Mouse (Mus musculus) liver, postnatal 0 days (tissue): ENCODE data around the gene Marc2. TPM values are rescaled to one million over a fixed set of nuclear protein-coding genes. Genes with fewer than 3 reads are reported as not detected.
A peak's percentile ranks its signal among the peaks of the same experiment; 100 is the strongest.

Source experiments
- ATAC-seq: fragments of 200-750 bp; cut with Nextera tagmentation; 2 replicates; pipeline ENCODE4 v1.8.0; 2017; ENCODE audit warnings: mild to moderate bottlenecking, moderate library complexity
- DNase-seq: peaks from one replicate; pipeline ENCODE4 v3.0.0-alpha.2; 2016
- H3K27ac ChIP-seq: fragments of 300-500 bp; sonication (generic); 2 replicates; pipeline ENCODE4 v1.5.1; 2014; ENCODE audit warnings: antibody characterized with exemption, moderate library complexity, mild to moderate bottlenecking, low read depth
- H3K27me3 ChIP-seq: fragments of 300-500 bp; sonication (generic); 2 replicates; pipeline ENCODE4 v1.6.1; 2014; ENCODE audit warnings: low read length, control low read depth, mixed read lengths; ENCODE audit not compliant: insufficient read depth
- H3K36me3 ChIP-seq: fragments of 300-500 bp; sonication (generic); replicated peaks from 2 replicates; pipeline ENCODE4 v1.6.1; 2014; ENCODE audit warnings: mild to moderate bottlenecking, control low read depth, low read length, moderate library complexity, mixed read lengths; ENCODE audit not compliant: insufficient read depth
- H3K4me1 ChIP-seq: fragments of 300-500 bp; sonication (generic); 2 replicates; pipeline ENCODE4 v1.6.1; 2014; ENCODE audit warnings: antibody characterized with exemption, mild to moderate bottlenecking, control low read depth; ENCODE audit not compliant: insufficient read depth
- H3K4me2 ChIP-seq: fragments of 300-500 bp; sonication (generic); 2 replicates; pipeline ENCODE4 v1.6.1; 2014; ENCODE audit warnings: low read depth, mild to moderate bottlenecking, low read length, moderate library complexity, mixed read lengths
- H3K4me3 ChIP-seq: fragments of 300-500 bp; sonication (generic); 2 replicates; pipeline ENCODE4 v1.5.1; 2014; ENCODE audit warnings: low read depth, low read length
- H3K9ac ChIP-seq: fragments of 300-500 bp; sonication (generic); replicated peaks from 2 replicates; pipeline ENCODE4 v1.6.1; 2014; ENCODE audit warnings: mild to moderate bottlenecking, moderate library complexity
- H3K9me3 ChIP-seq: fragments of 300-500 bp; sonication (generic); 2 replicates; pipeline ENCODE4 v1.6.1; 2016; ENCODE audit warnings: mild to moderate bottlenecking, control low read depth, low read length, mixed read lengths
- CTCF ChIP-seq: sonication (generic); IDR thresholded peaks from 2 replicates; pipeline ENCODE4 v1.5.1; 2016; ENCODE audit warnings: antibody characterized with exemption, low read depth
- EP300 ChIP-seq: IDR thresholded peaks from 2 replicates; pipeline ENCODE4 v1.6.1; 2016; ENCODE audit warnings: antibody characterized with exemption, low read depth, mild to moderate bottlenecking
- WGBS: fragments of 180-500 bp; shearing (Covaris S2); extraction: QIAGEN DNeasy Blood & Tissue Kit; methylation state at CpG from one replicate; pipeline ENCODE4 v1.1.7; 2014; ENCODE audit not compliant: insufficient replicate concordance; 5-methylcytosine and 5-hydroxymethylcytosine counted together
- polyA plus RNA-seq: library from polyadenylated mRNA; unstranded; fragments of >200 nt; fragmentation: Nextera tagmentation; extraction: Ambion mirVana; gene quantifications from 2 replicates; pipeline ENCODE4 v1.2.1, GENCODE M21; 2015

Marc2 gene
- polyA plus RNA-seq, 1 experiment from 2014 or later = 608 TPM

- peak overlapping the region; percentile 63 for H3K4me2 ChIP-seq
- WGBS = 39% methylated on average over 7 of the region's 7 CpGs
- H3K27ac ChIP-seq = peak overlapping the region; percentile 98
- no peak overlapping the region for H3K4me3 ChIP-seq
- TF ChIP-seq EP300 (peak; percentile 29; the same call in 1 of the 2 replicates), CTCF (no peak)
- peaks cover 28% of the 10 kb centered on the region for H3K4me1 ChIP-seq
- H3K36me3 ChIP-seq = no peaks in the 10 kb centered on the region
- no peaks in the 10 kb centered on the region for H3K9me3 ChIP-seq
- DNase-seq = peak; percentile 51
- peak; percentile 28 for ATAC-seq
- peak overlapping the region; percentile 53 for H3K9ac ChIP-seq
- no peaks in the 10 kb centered on the region for H3K27me3 ChIP-seq
Measured at GRCm38 (mm10) chr1:184851166-184851565, 4.9 kb upstream of the Marc2 start.

DNA sequence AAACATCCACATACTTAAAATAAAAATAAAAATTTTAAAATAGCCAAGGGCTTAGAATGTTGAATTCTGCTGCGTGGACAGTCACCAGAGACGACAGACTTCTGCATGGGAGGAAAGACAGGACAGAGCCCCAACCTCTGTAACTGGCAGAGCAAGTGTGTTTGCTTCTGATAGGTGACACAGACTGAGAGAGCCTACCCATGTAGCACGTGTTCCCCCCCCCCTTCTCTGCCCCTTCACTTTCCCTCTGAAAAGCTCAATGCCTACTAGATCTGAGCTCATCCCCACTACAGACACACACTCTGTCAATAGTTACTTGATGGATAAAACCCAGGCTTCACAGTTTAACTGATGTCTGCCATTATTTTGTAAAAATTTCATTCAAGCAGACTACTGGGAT is 722 bp upstream of the Marc2 start:
- no peaks in the 10 kb centered on the region for H3K36me3 ChIP-seq
- H3K4me1 ChIP-seq = peaks cover 33% of the 10 kb centered on the region
- DNase-seq (no peak), ATAC-seq (no peak)
- no peaks in the 10 kb centered on the region for H3K27me3 ChIP-seq
- H3K9ac ChIP-seq = peak overlapping the region; percentile 89; the same call in 1 of the 2 replicates
- H3K4me3 ChIP-seq = peak overlapping the region; percentile 82; the same call in 1 of the 2 replicates
- no peaks in the 10 kb centered on the region for H3K9me3 ChIP-seq
- TF ChIP-seq CTCF (no peak), EP300 (peak; percentile 36; the same call in 1 of the 2 replicates)
- H3K27ac ChIP-seq = peak overlapping the region; percentile 93
- WGBS = 31% methylated on average over 3 of the region's 3 CpGs
- H3K4me2 ChIP-seq = peak overlapping the region; percentile 91

DNA sequence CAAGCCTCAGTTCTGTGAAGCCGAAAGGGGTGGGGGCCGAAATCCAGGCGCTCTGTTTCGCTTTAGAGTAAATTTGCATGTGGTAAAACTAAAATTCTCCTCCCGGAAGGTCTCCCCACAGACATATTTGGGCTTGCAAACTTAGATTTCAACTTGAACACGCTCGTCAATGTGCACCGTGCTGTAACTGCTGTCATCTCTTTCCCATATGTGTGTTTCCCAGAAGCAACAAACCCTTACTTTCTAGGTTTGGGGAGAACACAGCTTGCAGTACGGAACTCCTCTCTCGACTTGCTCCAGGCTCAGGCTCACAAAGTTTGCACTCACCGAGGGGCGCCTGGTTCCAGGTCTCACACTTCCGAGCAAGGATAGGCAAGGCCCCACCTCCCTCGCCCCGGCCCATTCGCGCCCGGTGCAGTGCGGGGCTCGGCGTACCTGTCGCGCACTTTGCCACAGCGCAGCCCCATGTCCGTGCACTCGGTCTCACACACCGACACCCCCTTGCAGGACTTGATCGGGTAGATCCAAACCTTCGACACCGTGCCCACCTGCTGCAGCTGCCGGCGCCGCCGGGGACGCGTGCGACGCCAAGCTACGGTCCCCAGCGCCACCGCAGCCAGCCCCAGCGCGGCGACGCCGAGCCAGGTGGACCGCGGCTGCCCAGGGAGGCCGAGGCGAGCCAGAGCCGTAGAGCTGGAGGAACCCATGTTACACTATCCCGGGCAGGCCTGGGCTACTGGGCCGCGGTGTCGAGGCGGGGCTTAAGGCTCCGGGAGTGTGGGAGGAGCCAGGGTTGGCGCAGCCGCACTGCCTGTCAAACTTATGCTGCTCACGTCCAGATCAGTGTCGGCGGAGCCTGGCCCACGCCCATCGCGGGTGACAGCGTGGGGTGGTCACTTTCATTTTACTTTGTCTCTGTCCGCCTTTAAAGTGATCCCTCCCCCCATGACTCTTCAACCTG is 860 bp downstream of the Marc2 start:
- DNase-seq (peak; percentile 95), ATAC-seq (peak; percentile 95)
- Histone ChIP-seq H3K4me2 (peak overlapping the region; percentile 91), H3K9ac (peak overlapping the region; percentile 89), H3K4me3 (peak overlapping the region; percentile 82), H3K36me3 (0 out of 2 replicates have a peak, but pooled peaks cover 5% of the 10 kb centered on the region), H3K9me3 (no peaks in the 10 kb centered on the region), H3K27ac (peak overlapping the region; percentile 93), H3K4me1 (peaks cover 37% of the 10 kb centered on the region), H3K27me3 (no peaks in the 10 kb centered on the region)
- no peak for TF ChIP-seq EP300
- TF ChIP-seq CTCF = no peak
- WGBS = under 1% methylated on average over 67 of the region's 67 CpGs

DNA sequence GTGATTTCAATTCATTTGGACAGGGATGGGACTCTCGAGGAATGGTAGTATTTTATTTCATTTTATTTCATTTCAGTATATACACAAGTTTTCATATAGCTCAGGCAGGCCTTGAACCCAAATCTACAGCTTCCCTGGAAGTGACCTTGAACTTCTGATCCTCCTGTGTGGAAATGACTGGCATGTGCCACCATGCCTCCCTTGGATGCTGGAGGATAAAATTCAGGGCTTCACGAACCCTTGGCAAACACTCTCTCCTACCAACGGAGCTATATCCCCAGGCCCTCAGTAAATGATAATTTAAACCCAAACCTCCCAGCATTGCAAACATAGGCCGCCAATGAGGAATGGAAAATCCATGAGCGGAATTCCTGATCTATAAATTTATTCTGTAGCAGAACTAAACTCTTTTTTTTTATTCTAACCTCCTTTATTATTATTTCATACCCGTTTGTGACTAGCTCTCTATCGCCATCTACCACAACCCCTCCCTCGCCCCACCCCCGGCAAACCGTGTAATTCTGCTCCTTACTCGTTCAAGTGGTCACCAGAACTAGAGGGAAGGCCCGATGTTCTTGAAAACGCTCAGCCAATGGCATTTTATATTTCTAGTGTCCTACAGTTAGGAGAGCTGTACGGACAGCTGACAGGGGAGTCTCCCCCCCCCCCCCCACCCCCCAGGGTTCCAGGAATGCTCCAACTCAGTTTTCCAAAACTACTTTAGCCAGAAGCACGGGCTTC is 1.8 kb downstream of the Marc2 start:
- DNase-seq = peak; percentile 64
- TF ChIP-seq EP300 = no peak
- TF ChIP-seq CTCF = peak; percentile 38
- Histone ChIP-seq H3K27ac (peak overlapping the region; percentile 93), H3K9ac (peak overlapping the region; percentile 89), H3K4me3 (peak overlapping the region; percentile 82), H3K4me1 (peaks cover 37% of the 10 kb centered on the region), H3K36me3 (peaks cover 11% of the 10 kb centered on the region; the same call in 1 of the 2 replicates), H3K9me3 (no peaks in the 10 kb centered on the region), H3K27me3 (no peaks in the 10 kb centered on the region), H3K4me2 (peak overlapping the region; percentile 91)
- no peak for ATAC-seq
- 13% methylated on average over 15 of the region's 15 CpGs for WGBS

DNA sequence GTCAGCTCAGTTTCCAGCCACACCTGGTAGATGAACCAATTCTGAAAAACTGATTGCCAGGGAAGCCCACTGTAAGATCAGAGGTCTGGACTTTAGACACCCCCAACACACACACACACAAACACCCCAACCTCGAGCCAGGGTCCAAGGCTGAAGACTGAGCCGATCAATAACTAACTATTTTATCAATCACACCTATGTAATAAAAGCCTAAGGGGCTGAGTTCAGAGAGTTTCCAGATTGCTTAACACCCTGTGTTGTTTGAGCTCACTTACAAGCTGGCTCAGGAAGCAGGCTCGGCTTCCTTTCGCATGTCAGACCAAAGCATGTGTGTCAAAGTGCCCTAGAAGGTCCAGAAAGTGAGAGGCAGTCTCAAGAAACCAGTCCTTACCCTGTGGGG is 8.6 kb downstream of the Marc2 start:
- Histone ChIP-seq H3K36me3 (peaks cover 35% of the 10 kb centered on the region), H3K4me3 (no peak overlapping the region), H3K4me2 (no peak overlapping the region), H3K9me3 (no peaks in the 10 kb centered on the region), H3K27ac (peak overlapping the region; percentile 55), H3K27me3 (no peaks in the 10 kb centered on the region), H3K9ac (peak overlapping the region; percentile 22; the same call in 1 of the 2 replicates), H3K4me1 (peaks cover 18% of the 10 kb centered on the region)
- TF ChIP-seq EP300 (peak; percentile 19; the same call in 1 of the 2 replicates), CTCF (no peak)
- no peak for DNase-seq
- ATAC-seq = peak; percentile 58
- WGBS = 54% methylated on average over 4 of the region's 4 CpGs

DNA sequence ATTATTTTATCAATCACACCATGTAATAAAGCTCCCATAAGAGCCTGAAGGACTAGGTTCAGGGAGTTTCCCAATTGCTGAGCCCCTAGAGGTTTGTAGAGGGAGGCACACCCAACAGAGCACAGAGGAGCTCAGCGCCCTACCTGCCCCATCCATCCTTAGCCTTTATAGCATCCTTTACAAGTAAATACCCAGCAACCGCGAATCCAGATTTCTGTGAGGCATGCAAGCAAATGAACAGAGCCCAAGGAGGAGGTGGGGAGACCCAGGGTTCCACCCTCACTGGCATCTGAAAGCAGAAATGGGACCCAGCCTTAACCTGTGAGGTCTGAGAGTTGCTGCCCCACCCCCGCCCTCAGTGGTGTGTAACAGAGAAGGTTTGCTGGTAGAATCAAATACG is 9.9 kb downstream of the Marc2 start:
- Histone ChIP-seq H3K9me3 (no peaks in the 10 kb centered on the region), H3K27ac (no peak overlapping the region), H3K36me3 (peaks cover 46% of the 10 kb centered on the region), H3K4me1 (peaks cover 7% of the 10 kb centered on the region), H3K9ac (no peak overlapping the region), H3K27me3 (no peaks in the 10 kb centered on the region), H3K4me2 (no peak overlapping the region), H3K4me3 (no peak overlapping the region)
- ATAC-seq (no peak), DNase-seq (no peak)
- 76% methylated on average over 5 of the region's 5 CpGs for WGBS
- no peak for TF ChIP-seq CTCF
- no peak for TF ChIP-seq EP300
